Mouse (Mus musculus) left cerebral cortex, adult 2 months (tissue): ENCODE data around the gene Ctf1. TPM values are rescaled to one million over a fixed set of nuclear protein-coding genes. Genes with fewer than 3 reads are reported as not detected.
"Not testable (repeated sequence)": the region's sequence is repeated elsewhere in the genome, so short reads cannot be mapped to it uniquely, and the experiment has no call there.

ENCODE experiments used
- DNase-seq, 2 experiments: peaks; one replicate each; pipeline ENCODE4 v3.0.0; 2021 to 2022; ENCODE audit warnings: low spot score in 2 of 2, mixed read lengths in 1 of 2; ENCODE audit errors: extremely low spot score in 1 of 2
- H3K27ac ChIP-seq: fragments of 200-600 bp; 2 replicates; pipeline ENCODE4 v1.8.1; 2022
- H3K4me3 ChIP-seq: fragments of 200-600 bp; 2 replicates; pipeline ENCODE4 v1.8.1; 2022
- CTCF ChIP-seq: fragments of 200-600 bp; IDR thresholded peaks from 2 replicates; pipeline ENCODE4 v1.8.1; 2022; ENCODE audit warnings: antibody characterized with exemption, mild to moderate bottlenecking, moderate library complexity
- intact Hi-C: fragments of 180-260 bp; cut with DNase I; formaldehyde crosslinking; loops from one replicate; pipeline ENCODE4 v1.15.1; 2025
- total RNA-seq, 2 experiments: library from RNA; stranded (reverse); gene quantifications; 2 replicates each; pipeline ENCODE4 v1.2.3; 2021

Gene Ctf1
- total RNA-seq, 2 experiments from 2014 or later, result 2.8 to 3.8 TPM

DNA sequence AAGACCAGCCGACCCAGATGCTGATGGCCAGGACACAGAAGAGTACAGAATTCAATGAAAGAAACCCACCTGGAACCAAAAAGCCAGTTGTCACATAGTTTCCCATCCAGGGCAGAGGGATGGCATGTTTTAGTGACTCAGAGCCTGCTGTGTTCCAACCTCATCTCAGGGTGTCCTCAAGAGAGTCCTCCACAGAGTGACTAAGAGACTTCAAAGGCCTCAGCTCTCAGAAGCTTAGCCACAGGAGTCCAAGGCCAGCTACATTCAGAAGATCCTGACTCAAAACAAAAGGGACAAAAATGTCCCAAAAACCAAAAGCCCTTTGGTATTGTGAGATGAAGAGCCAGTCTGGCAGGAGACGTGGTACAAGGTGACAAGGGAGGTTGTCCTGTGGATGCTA lies 33.7 kb upstream of the Ctf1 start:
- Histone ChIP-seq H3K27ac (no peak overlapping the region), H3K4me3 (no peak overlapping the region)
- DNase-seq, result no peak
- intact Hi-C loops, result no loop called here
- TF ChIP-seq CTCF, result no peak

DNA sequence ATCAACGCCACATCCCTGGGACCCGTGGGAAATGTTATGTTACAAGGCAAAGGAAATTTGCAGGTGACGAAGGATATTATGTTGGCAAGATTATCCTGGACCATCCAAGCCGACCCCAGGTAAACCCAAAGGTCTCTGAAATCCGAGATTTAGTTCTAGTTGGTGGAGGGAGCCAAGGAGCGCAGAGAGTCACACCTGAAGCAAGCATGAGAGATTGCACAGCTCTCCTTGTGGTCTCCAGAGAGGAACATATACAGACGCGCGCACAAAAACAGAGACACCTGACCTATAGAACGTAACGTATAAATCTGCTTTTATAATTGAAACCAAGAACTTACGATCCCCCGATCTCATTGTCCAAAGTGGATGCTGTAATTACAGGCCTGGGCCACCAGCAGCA lies 32.0 kb upstream of the Ctf1 start:
- no peak overlapping the region for H3K4me3 ChIP-seq
- intact Hi-C loops, result no loop called here
- DNase-seq, result no peak
- no peak overlapping the region for H3K27ac ChIP-seq
- no peak for TF ChIP-seq CTCF

DNA sequence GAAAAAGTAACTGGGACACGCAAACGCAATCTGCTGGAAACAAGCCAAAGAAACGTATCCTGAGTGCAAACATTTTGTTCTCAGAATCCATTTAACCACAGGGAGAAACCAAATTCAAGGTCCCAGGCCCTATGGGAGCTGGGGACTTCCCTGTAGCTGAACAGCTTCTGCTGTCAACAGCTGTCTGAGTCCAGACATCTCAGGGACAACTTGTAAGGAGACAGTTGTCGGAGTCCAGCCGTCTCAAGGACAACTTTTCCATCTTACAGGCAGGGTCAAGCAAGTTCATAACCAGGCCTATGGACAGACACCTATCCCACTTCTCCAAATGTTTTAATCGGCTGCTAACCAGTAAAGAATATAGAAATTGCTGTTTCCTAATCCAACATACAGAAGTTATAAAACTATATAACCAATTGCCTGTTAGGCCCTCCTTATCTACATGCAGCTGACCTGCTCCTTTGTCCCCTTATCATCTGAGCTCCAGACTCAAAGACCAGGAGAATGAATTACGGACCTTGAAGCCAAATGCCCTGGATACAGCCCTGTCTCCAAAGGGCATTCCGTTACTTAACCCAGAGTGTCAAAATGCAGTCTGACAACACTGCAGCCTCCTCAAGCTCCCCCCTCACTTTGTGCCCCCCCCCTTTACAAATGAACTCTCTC lies 30.5 kb upstream of the Ctf1 start:
- no peak overlapping the region for H3K27ac ChIP-seq
- intact Hi-C loops, result no loop called here
- no peak for DNase-seq
- TF ChIP-seq CTCF, result no peak
- H3K4me3 ChIP-seq, result no peak overlapping the region

DNA sequence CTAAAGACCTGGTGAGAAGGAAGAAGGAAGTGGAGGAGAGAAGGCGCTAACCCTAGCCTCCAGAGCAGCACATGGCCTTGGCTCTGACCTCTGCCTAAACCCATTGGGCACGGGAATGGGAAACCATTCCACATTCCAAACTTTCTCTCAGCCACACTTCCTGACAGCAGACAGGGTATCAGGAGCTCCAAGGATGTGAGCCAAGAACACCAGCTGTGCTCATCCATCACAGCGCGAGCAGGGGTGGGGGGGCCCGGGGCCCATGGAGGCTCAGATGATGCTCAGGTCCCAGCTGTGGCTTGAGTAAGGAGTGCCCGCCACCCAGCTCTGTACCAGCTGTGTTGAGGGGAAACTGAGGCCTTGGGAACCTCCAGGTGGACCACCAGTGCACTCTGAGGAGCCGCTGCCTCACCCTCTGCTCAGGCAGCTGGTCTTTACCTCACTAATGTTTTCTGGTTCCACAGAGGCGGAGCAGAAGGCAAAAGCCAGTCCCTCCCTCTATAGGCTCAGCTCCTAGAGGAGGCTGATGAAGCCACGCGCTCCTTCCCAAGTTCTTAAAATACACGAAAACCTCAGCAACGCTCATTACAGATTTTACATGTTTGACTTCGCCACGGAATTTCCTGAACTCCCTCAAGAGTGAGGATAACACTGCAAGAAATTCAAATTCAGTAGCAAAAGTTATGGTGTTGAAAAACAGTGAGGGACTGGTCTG lies 27.1 kb upstream of the Ctf1 start:
- TF ChIP-seq CTCF, result no peak
- H3K4me3 ChIP-seq, result no peak overlapping the region
- intact Hi-C loops, result no loop called here
- H3K27ac ChIP-seq, result peak overlapping the region; percentile 59; the same call in 1 of the 2 replicates
- no peak for DNase-seq

DNA sequence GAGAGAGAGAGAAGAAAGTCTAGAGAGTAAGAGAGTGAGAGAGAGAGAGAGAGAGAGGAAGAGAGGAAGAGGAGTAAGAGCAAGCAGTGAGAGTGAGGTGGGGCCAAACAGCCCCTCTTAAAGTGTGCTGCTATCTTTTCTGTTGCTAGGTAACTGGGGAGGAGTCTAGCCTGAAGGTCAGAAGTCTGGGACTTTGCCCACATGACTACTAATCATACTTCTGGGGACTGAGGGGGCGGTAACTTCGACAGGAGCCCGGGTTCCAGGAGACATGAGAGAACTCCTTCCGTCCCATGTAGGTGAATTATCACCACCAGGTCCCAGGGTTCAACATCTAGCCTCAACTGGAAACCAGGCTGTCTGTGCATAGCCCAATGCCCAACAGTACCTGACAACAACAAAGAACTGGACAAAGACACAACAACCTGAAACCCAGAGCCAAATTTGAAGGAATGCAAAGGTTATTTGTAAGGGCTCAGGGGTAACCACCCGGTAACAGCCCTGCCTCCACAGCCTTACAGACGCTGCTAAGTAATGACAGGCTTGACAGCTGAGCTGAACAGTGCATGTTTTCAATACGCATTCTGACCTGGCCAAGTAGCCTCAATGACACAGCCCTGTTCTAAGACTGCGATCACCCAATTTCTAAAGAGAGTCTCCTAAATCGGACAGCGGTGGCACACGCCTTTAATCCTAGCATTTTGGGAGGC lies 25.6 kb upstream of the Ctf1 start:
- Histone ChIP-seq H3K4me3 (no peak overlapping the region), H3K27ac (no peak overlapping the region)
- no peak for DNase-seq
- no peak for TF ChIP-seq CTCF
- intact Hi-C loops, result no loop called here

DNA sequence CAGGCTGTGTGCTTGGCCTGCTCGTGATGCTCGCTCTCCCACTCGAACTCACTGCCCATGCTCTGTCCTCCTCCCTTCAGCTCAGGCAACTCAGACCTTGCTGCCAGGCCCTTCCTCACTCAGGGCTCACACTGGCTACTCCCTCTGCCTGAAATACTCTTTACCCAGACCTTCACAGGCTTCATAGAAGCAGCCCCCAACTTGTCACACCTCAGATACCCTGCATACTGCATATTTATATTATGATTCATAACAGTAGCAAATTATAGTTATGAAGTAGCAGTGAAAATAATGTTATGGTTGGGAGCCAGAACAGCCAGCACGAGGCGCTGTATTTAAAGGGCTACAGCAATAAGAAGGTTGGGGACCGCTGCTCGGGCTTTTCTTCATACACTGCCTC lies 23.6 kb upstream of the Ctf1 start:
- TF ChIP-seq CTCF, result no peak; the same call in 1 of the 2 replicates
- peak; percentile 10 to 26 for DNase-seq
- intact Hi-C loops, result no loop called here
- Histone ChIP-seq H3K27ac (peak overlapping the region; percentile 71), H3K4me3 (no peak overlapping the region)

DNA sequence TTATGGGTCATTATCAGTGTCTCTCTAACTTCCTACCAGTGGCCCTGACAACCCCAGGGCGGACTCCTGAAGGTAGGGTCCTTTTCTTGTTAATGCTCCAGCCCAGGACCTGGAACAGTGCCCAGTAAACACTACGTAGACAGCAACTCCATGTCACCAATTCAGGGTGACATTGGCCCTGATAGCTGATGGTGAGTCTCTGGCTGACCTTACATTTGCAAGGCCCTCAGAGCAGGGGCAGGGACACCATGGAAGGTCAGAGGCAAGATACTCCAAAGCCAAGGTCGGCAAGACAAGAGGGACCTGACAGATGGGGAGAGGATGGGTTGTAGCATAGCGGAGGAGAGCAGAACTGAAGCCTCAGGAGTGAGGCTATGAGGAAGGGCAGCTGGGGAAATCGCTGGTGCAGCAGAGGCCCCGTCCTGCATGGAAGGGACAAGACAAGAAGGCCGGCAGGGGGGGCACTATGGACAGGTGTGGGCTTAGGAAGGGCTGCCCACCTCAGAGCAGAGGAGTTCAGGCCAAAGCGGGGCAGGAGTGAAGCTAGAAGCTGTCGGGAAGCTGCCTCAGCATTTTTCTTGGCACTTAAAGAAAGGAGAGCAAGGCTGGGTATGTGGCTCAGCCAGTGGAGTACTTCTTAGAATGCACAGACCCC lies 22.8 kb upstream of the Ctf1 start:
- TF ChIP-seq CTCF, result no peak
- no peak overlapping the region for H3K4me3 ChIP-seq
- intact Hi-C loops, result no loop called here
- peak overlapping the region; percentile 71; the same call in 1 of the 2 replicates for H3K27ac ChIP-seq
- no peak for DNase-seq

DNA sequence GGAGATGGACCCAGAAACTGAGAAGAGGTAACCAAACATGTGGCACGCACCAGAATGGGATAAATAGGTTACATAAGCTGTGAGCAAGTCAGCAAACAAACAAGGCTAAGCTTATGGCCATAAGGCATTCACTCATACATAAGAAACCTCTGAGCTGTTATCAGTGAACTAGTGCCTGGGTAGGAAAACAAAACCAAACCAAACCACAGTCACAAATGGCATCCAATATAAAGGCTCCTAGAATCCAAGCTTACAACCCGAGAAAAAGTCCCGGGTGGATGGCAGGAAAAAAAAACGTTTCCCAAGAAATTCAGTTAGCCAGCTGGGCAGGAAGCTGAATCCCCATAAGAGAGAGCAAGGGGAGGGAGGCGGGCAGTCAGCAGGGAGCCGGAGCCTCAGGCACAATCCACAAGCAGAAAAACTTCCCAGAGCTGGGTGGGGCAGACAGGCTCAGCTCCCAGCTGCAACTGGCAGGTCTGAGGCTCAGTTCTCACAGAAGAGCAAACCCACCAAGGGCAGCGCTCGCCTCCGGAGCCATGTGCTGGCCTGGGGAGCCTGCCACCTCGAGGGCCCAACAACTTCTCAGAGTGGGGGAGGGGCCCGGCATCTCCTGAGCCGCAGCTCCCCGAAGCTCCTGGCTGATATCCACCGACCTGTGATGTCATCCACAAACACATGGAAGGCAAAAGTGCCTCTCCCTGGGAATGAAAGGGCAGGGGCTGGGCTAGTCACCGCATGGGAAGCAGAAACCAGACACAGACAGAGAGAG lies 21.1 kb upstream of the Ctf1 start:
- peak; percentile 40 to 42 for DNase-seq
- intact Hi-C loops, result no loop called here
- no peak for TF ChIP-seq CTCF
- H3K27ac ChIP-seq, result peak overlapping the region; percentile 73
- peak overlapping the region; percentile 40 for H3K4me3 ChIP-seq

DNA sequence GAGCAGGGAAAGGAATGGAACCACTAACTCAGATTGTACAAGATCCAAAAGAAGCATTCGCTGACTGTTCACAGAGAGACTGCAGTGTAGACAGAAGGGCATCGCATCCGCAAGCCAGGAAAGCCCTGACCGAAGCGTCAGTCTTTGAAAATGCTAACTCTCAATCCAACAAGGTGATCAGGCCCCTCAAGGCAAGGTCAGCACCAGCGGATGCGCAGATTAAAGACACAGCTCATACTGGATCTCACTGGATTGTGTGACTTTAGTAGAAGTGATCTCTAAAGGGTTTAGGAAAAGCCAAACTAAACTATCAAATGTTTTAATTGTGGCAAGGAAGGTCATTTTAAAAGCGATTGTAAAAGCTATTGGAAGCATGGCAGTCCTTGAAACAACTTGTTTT lies 19.2 kb upstream of the Ctf1 start:
- intact Hi-C loops, result no loop called here
- no peak for TF ChIP-seq CTCF
- Histone ChIP-seq H3K27ac (no peak overlapping the region), H3K4me3 (no peak overlapping the region)
- DNase-seq, result no peak

DNA sequence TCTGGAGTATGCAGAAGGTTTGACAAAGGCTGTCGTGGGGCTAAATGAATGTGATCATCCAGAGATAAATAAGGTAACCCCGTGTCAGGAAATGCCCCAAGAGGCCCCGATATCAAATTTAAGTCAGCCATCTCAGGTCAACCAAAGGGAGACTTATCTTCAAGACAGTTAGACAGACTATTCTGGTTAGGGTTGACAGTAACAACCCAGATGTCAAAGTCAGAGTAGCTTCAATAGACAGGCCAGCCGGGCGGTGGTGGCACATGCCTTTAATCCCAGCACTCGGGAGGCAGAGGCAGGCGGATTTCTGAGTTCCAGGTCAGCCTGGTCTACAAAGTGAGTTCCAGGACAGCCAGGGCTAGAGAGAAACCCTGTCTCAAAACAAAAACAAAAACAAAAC lies 18.8 kb upstream of the Ctf1 start:
- H3K27ac ChIP-seq, H3K4me3 ChIP-seq, DNase-seq: not testable (repeated sequence)
- intact Hi-C loops, result loop anchor here (2.0 kb wide), 1 partner anchor 15 kb away; the partner anchor contains the start of gene Bcl7c

DNA sequence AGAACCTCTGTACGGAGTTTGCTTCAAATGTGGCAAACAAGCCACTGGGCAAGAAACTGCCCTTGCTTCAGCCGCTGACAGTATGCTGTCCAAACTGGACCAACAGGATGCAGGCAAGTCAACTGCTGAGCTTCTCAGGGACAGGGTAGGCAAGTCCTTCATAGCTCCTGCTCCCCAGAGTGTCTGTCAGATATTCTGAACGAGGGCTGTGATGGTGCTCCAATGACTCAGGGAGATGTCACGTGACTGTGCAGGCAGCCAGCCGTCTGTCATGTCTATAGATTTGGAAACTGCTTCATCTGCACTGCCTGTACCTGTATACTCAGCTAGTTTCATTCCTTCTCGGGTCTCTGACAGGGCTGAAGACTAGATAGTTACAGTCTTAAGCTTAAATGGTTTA lies 13.6 kb upstream of the Ctf1 start:
- no peak overlapping the region for H3K27ac ChIP-seq
- no peak for DNase-seq
- intact Hi-C loops, result no loop called here
- H3K4me3 ChIP-seq, result no peak overlapping the region
- TF ChIP-seq CTCF, result no peak
